Mouse (Mus musculus) cerebellum, adult 2 months (tissue): ENCODE data around the gene Fgf10.

ENCODE experiments used
- CTCF ChIP-seq: fragments of 200-500 bp; IDR thresholded peaks from 2 replicates; pipeline ENCODE4 v1.5.1; 2011; ENCODE audit warnings: low read depth, mild to moderate bottlenecking, control low read depth, low read length, moderate library complexity, borderline replicate concordance; ENCODE audit not compliant: insufficient read depth
- POLR2A ChIP-seq: fragments of 200-500 bp; IDR thresholded peaks from 2 replicates; pipeline ENCODE4 v1.6.1; 2011; ENCODE audit warnings: low read length, control low read depth, borderline replicate concordance; ENCODE audit not compliant: insufficient read depth

DNA sequence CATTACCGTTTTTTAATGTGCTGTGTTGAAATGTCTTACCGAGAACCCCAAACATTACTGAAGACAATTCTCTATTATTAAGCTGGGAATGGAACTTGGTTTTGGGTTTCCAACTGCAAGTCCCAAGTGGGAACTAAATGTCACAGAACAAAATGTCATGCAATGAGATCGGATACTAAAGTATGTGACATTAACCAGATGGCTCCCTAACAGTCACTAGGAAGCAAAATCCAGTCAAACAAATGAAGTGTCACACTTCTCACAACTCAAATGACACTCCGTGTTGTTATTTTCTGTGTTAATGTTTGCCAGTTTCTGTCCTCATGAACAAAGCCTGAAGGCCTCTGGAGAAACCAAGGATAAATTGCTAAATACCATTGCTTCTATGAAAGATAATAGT is 130.6 kb downstream of the Fgf10 start:
- TF ChIP-seq CTCF (no peak), POLR2A (no peak)
